Mouse (Mus musculus): Measurements from ENCODE around the gene Dtd1. TPM values are rescaled to one million over a fixed set of nuclear protein-coding genes. Genes with fewer than 3 reads are reported as not detected.

Gene Dtd1
- polyA plus RNA-seq, 1 experiment, result 44.7 TPM

GRCm38 (mm10) chr2:144738576-144738975, 138.9 kb downstream of the Dtd1 start:
- Histone ChIP-seq H3K9ac (ENCODE audit: low read depth, poor library complexity, severe bottlenecking) (no peak overlapping the region), H3K4me1 (ENCODE audit: control insufficient read depth, insufficient read depth, low read length) (no peaks in the 10 kb centered on the region), H3K36me3 (ENCODE audit: control insufficient read depth, insufficient read depth, low read length, poor library complexity, severe bottlenecking) (no peaks in the 10 kb centered on the region), H3K9me3 (replicated peaks; ENCODE audit: control insufficient read depth, insufficient read depth, low read length, poor library complexity, severe bottlenecking) (no peaks in the 10 kb centered on the region), H3K27me3 (ENCODE audit: control insufficient read depth, insufficient read depth, low read length, poor library complexity, severe bottlenecking) (no peaks in the 10 kb centered on the region), H3K27ac (ENCODE audit: insufficient read depth, low read length) (no peak overlapping the region), H3K4me3 (ENCODE audit: low read depth, low read length) (no peak overlapping the region)
- TF ChIP-seq POLR2A (IDR thresholded peaks at IDR 0.05; ENCODE audit: insufficient read depth, low read length), result no peak
- no peak for TF ChIP-seq EP300 (IDR thresholded peaks at IDR 0.05; ENCODE audit: insufficient read depth, low read depth, low read length)
- no peak for TF ChIP-seq CTCF (IDR thresholded peaks at IDR 0.05; ENCODE audit: low read depth, low read length)

DNA sequence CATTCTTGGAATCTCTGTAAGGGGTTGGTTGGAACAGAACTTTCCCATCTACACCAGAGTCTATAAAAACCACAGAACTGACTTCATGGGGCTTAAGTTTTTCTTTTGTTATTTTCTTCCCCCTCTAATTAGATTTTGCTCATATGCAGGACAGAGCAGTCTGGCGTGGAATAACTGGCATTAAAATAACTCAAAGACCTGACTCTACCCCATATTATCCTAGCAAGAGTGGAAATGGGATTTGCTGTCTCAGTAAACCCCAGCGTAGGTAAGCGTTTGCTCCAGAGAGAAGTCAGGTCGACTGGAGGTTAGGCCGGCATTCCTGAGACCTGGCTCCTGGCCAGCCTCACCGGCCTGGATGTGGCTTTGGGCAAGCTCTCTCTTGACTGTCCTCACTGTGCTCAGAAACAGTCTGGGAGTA, 140.9 kb downstream of the Dtd1 start:
- no peak overlapping the region for H3K9ac ChIP-seq (ENCODE audit: low read depth, poor library complexity, severe bottlenecking)
- H3K4me1 ChIP-seq (ENCODE audit: control insufficient read depth, insufficient read depth, low read length), result no peaks in the 10 kb centered on the region
- H3K9me3 ChIP-seq (replicated peaks; ENCODE audit: control insufficient read depth, insufficient read depth, low read length, poor library complexity, severe bottlenecking), result no peaks in the 10 kb centered on the region
- no peak overlapping the region for H3K27ac ChIP-seq (ENCODE audit: insufficient read depth, low read length)
- no peaks in the 10 kb centered on the region for H3K36me3 ChIP-seq (ENCODE audit: control insufficient read depth, insufficient read depth, low read length, poor library complexity, severe bottlenecking)
- TF ChIP-seq EP300 (IDR thresholded peaks at IDR 0.05; ENCODE audit: insufficient read depth, low read depth, low read length) (no peak), POLR2A (IDR thresholded peaks at IDR 0.05; ENCODE audit: insufficient read depth, low read length) (no peak), CTCF (IDR thresholded peaks at IDR 0.05; ENCODE audit: low read depth, low read length) (no peak)
- no peak overlapping the region for H3K4me3 ChIP-seq (ENCODE audit: low read depth, low read length)
- H3K27me3 ChIP-seq (ENCODE audit: control insufficient read depth, insufficient read depth, low read length, poor library complexity, severe bottlenecking), result no peaks in the 10 kb centered on the region

DNA sequence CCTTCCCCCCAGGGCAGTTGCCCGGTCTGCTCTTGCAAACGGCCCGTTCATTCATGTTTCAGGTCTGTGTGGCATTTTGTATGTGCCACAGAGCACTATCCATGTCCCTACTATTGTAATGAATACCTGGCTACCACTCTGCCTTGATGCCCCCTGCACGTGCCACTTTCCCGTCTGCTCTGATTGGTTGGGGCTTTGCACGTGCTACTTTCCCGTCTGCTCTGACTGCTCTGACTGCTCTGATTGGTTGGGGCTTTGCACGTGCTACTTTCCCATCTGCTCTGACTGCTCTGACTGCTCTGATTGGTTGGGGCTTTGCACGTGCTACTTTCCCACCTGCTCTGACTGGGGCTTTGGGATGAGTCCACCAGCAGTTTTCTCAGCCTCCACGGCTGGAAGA, 142.3 kb downstream of the Dtd1 start:
- Histone ChIP-seq H3K27me3 (ENCODE audit: control insufficient read depth, insufficient read depth, low read length, poor library complexity, severe bottlenecking) (no peaks in the 10 kb centered on the region), H3K36me3 (ENCODE audit: control insufficient read depth, insufficient read depth, low read length, poor library complexity, severe bottlenecking) (no peaks in the 10 kb centered on the region)

DNA sequence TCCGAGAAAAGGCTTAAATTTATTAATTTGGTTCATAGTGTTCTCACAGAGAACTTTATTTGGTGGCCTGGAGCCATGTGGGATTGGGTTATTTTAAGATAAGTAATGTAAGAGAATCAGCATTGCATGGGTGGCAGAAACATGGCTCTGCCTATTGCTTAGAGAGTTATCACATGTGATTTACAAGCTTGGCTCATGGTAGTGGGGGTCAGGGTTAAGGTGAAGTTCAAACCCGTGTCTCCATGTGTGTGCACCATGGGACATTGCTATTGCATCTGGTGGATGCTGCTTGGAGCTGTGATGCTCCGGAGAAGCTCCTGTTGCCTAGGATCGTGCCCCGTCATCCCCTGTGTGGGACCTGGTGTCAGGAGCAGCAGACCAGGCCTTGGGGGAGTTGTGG, 143.6 kb downstream of the Dtd1 start:
- no peak overlapping the region for H3K9ac ChIP-seq (ENCODE audit: low read depth, poor library complexity, severe bottlenecking)

More for the DNA sequence above, 142.3 kb downstream of the Dtd1 start:
- no peaks in the 10 kb centered on the region for H3K4me1 ChIP-seq (ENCODE audit: control insufficient read depth, insufficient read depth, low read length)
- H3K9ac ChIP-seq (ENCODE audit: low read depth, poor library complexity, severe bottlenecking), result no peak overlapping the region
- no peak overlapping the region for H3K4me3 ChIP-seq (ENCODE audit: low read depth, low read length)
- no peak overlapping the region for H3K27ac ChIP-seq (ENCODE audit: insufficient read depth, low read length)
- H3K9me3 ChIP-seq (replicated peaks; ENCODE audit: control insufficient read depth, insufficient read depth, low read length, poor library complexity, severe bottlenecking), result no peaks in the 10 kb centered on the region
- TF ChIP-seq EP300 (IDR thresholded peaks at IDR 0.05; ENCODE audit: insufficient read depth, low read depth, low read length), result no peak
- no peak for TF ChIP-seq POLR2A (IDR thresholded peaks at IDR 0.05; ENCODE audit: insufficient read depth, low read length)
- TF ChIP-seq CTCF (IDR thresholded peaks at IDR 0.05; ENCODE audit: low read depth, low read length), result no peak

GRCm38 (mm10) chr2:144745266-144745665, 145.6 kb downstream of the Dtd1 start:
- no peak overlapping the region for H3K4me3 ChIP-seq (ENCODE audit: low read depth, low read length)
- H3K9ac ChIP-seq (ENCODE audit: low read depth, poor library complexity, severe bottlenecking), result no peak overlapping the region
- no peaks in the 10 kb centered on the region for H3K4me1 ChIP-seq (ENCODE audit: control insufficient read depth, insufficient read depth, low read length)
- H3K36me3 ChIP-seq (ENCODE audit: control insufficient read depth, insufficient read depth, low read length, poor library complexity, severe bottlenecking), result no peaks in the 10 kb centered on the region
- H3K27ac ChIP-seq (ENCODE audit: insufficient read depth, low read length), result no peak overlapping the region
- TF ChIP-seq EP300 (IDR thresholded peaks at IDR 0.05; ENCODE audit: insufficient read depth, low read depth, low read length), result no peak
- no peak for TF ChIP-seq CTCF (IDR thresholded peaks at IDR 0.05; ENCODE audit: low read depth, low read length)
- no peak for TF ChIP-seq POLR2A (IDR thresholded peaks at IDR 0.05; ENCODE audit: insufficient read depth, low read length)
- H3K9me3 ChIP-seq (replicated peaks; ENCODE audit: control insufficient read depth, insufficient read depth, low read length, poor library complexity, severe bottlenecking), result no peaks in the 10 kb centered on the region
- H3K27me3 ChIP-seq (ENCODE audit: control insufficient read depth, insufficient read depth, low read length, poor library complexity, severe bottlenecking), result no peaks in the 10 kb centered on the region

More for the DNA sequence above, 143.6 kb downstream of the Dtd1 start:
- TF ChIP-seq POLR2A (IDR thresholded peaks at IDR 0.05; ENCODE audit: insufficient read depth, low read length), result no peak
- Histone ChIP-seq H3K4me3 (ENCODE audit: low read depth, low read length) (no peak overlapping the region), H3K9me3 (replicated peaks; ENCODE audit: control insufficient read depth, insufficient read depth, low read length, poor library complexity, severe bottlenecking) (no peaks in the 10 kb centered on the region), H3K4me1 (ENCODE audit: control insufficient read depth, insufficient read depth, low read length) (no peaks in the 10 kb centered on the region), H3K27ac (ENCODE audit: insufficient read depth, low read length) (no peak overlapping the region), H3K36me3 (ENCODE audit: control insufficient read depth, insufficient read depth, low read length, poor library complexity, severe bottlenecking) (no peaks in the 10 kb centered on the region), H3K27me3 (ENCODE audit: control insufficient read depth, insufficient read depth, low read length, poor library complexity, severe bottlenecking) (no peaks in the 10 kb centered on the region)

GRCm38 (mm10) chr2:144746046-144746783, 146.5 kb downstream of the Dtd1 start:
- no peak overlapping the region for H3K9ac ChIP-seq (ENCODE audit: low read depth, poor library complexity, severe bottlenecking)
- H3K4me3 ChIP-seq (ENCODE audit: low read depth, low read length), result no peak overlapping the region
- no peaks in the 10 kb centered on the region for H3K27me3 ChIP-seq (ENCODE audit: control insufficient read depth, insufficient read depth, low read length, poor library complexity, severe bottlenecking)
- TF ChIP-seq POLR2A (IDR thresholded peaks at IDR 0.05; ENCODE audit: insufficient read depth, low read length) (no peak), CTCF (IDR thresholded peaks at IDR 0.05; ENCODE audit: low read depth, low read length) (no peak)
- H3K36me3 ChIP-seq (ENCODE audit: control insufficient read depth, insufficient read depth, low read length, poor library complexity, severe bottlenecking), result no peaks in the 10 kb centered on the region
- no peak overlapping the region for H3K27ac ChIP-seq (ENCODE audit: insufficient read depth, low read length)
- no peaks in the 10 kb centered on the region for H3K9me3 ChIP-seq (replicated peaks; ENCODE audit: control insufficient read depth, insufficient read depth, low read length, poor library complexity, severe bottlenecking)
- H3K4me1 ChIP-seq (ENCODE audit: control insufficient read depth, insufficient read depth, low read length), result no peaks in the 10 kb centered on the region

Measured in ES-Bruce4 (cell line).